Mouse (Mus musculus) fat pad, adult 2 months (tissue): Measurements from ENCODE around the gene Olfr585.

Experiments
- DNase-seq: peaks from one replicate; pipeline ENCODE4 v3.0.0-alpha.2; 2011; ENCODE audit warnings: low read depth, low spot score; ENCODE audit errors: extremely low read depth

Olfr585 gene

DNA sequence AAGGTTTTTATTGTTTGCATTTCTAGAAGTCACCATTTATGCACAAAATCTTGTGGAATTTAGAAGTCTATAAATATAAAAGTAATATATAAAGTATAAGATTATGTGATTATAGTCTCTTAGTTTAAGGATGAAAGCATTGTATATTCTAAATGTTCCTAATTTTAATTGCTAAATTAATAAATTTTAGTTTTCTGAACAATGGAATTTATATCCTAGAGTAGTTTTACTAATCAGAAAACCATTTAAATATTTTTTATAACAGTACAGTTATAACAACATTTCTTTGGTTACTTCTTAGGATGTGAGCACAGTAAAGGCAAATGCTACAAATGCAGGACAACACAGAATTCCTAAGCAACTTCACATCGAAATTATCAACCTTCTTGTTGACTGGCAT, at the start of gene Olfr585:
Olfr585 (plus strand) TSS at position 301 of the 400 bp plus-strand sequence.
- no peak for DNase-seq

DNA sequence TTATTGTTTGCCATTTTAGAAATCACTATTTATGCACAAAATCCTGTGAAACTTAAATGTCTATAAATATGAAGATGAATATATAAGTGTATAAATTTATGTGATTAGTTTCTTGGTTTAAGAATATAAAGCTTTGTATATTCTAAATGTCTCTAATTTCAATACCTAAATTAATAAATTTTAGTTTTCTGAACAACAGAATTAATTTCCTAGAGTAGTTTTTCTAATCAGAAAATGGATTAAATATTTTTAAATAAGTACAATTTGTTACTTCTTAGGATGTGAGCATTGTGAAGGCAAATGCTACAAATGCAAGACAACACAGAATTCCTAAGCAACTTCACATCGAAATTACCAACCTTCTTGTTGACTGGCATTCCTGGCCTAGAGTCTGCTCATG, 46.5 kb upstream of the Olfr585 start, which contains the start of gene Olfr583:
Olfr583 (plus strand) TSS at position 301 of the 400 bp plus-strand sequence.
- no peak for DNase-seq

DNA sequence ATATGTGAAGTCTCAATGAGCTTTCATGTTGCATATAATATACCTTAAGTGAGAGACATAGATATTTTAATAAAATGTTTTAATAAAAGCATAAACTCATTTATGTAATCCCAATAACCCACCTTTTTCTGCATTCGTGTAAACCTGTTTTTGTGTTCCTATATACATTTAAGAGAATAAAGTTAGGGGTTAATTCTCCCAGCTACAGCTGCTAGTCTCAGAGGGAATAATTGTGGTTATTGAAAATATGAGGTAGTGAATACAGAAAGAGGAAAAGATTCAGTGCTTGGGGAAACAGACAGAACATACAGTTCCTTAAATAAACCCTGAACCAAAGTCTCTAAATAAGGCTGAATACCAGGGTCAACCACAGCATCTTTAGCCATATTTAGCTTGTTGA, 15.9 kb upstream of the Olfr585 start, which contains the start of gene Olfr584:
Olfr584 (plus strand) TSS at position 301 of the 400 bp plus-strand sequence.
- DNase-seq = no peak

DNA sequence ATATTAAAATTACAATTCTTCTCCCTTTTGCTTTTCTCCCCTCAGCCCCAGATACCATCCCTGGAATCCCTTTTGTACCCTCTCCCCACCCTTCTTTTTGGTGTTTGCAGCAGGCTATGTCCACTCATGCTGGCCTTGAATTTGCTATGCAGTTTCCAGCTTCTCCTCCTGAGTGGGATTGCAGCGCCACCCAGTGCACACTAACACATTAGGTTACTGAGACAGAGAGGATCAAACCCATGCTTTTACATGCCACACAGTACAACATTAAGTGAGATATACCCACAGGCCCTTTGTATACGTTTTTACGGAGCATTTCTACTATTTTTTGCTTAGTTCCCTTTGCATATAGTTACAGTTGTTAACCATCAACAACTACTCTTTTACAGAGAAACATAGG, 21.9 kb downstream of the Olfr585 start:
- DNase-seq = no peak

DNA sequence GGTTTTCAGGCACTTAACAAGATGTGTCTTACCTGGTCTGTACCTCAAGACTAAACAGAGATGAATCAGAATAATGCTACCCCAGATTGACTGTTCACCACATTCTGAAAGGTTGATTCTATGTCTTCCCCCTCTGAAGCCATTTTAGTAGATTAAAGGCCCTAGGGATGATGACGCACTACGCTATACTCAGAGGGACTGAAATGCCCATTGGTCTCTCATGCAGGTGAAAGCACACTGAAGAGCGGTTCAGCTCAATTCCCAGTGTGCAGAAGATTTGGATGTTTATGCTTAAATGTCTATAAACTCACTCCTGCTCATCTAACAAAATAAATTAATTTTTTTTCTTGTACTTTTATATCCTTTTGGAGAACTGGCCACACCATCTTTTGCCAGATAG, 28.0 kb downstream of the Olfr585 start, which contains the start of gene Olfr586:
Olfr586 (minus strand) TSS at position 101 of the 400 bp plus-strand sequence.
- no peak for DNase-seq

DNA sequence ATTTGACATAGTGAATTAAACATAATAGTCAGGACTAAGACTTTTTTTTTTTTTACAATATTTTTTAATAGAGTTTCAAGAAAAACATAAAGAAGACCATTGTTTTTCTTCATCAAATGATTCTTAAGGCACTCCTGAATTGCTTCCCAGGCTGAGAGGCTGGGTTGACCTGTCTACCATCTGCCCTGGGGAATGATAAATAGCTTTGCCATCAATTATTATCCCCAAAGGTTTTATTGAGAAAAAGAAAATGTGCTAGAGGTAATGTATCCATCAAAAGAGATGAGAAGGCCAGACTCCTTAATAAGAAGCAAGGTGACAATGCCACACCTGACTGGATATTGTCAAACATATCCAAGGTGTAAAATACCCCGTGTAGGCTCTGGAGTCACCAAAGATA, 43.1 kb downstream of the Olfr585 start, which contains the start of gene Olfr588-ps1:
Olfr588-ps1 (plus strand) TSS at position 301 of the 400 bp plus-strand sequence.
- no peak for DNase-seq
